Mouse (Mus musculus) lung, postnatal 0 days (tissue): Measurements from ENCODE around the gene Elovl5.

Experiments
- CTCF ChIP-seq: IDR thresholded peaks from 2 replicates; pipeline ENCODE4 v1.5.1; 2016; ENCODE audit warnings: antibody characterized with exemption, mild to moderate bottlenecking
- EP300 ChIP-seq: IDR thresholded peaks from 2 replicates; pipeline ENCODE4 v1.6.1; 2016; ENCODE audit warnings: antibody characterized with exemption, mild to moderate bottlenecking, control low read depth

DNA sequence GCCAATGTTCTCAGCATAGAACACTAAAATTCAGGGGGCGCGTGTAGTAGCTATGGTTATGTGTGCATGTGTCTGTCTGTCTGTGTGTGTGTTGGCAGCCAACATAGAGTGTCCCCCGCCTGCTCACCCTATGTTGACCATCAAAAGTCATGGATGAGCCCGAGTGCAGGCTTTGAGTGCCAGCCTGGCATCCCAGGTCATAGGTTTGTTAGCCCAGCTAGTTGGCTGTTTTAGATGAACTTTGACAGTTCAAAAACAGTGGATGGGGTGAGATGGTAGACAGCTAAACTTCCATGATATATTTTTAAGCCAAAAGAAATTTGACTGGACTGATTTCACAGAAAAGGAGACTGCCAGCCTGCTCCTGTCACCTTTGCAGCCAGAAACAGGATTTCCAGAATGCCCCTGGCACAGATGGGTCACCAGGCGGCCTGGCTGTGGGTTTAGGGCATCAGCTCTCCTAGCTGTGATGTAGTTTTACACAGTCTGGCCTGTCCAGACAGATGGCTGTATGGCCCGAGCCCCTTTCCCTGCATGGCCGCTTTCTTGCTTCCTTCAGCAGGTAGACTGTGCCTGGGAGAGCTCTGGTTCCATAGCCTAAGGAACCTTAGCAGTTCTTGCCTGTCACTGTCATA lies 33.8 kb downstream of the Elovl5 start:
- TF ChIP-seq CTCF (no peak), EP300 (no peak)
